ENCODE assay signal across 7 mouse cellular contexts in genomic region chr3:61363161-61363988, GRCm38 (mm10). TPM values are rescaled to one million over a fixed set of nuclear protein-coding genes. Genes with fewer than 3 reads are reported as not detected.
DNase-seq lines count a peak whose midpoint lies in the region; ATAC-seq lines count a peak whose summit lies in the region.

No protein-coding gene starts in this region.

- no peaks in the 10 kb centered on the region for H3K27me3 ChIP-seq in embryonic facial prominence, embryonic 11.5 days (ENCODE audit: control insufficient read depth, insufficient read depth, low read length)
- no peaks in the 10 kb centered on the region for H3K27me3 ChIP-seq in limb, embryonic 10.5 days (ENCODE audit: low read depth, poor library complexity, severe bottlenecking)
- H3K27me3 ChIP-seq in midbrain, embryonic 13.5 days = 0 out of 2 replicates have a peak, but pooled peaks cover 3% of the 10 kb centered on the region

- H3K9me3 ChIP-seq in embryonic facial prominence, embryonic 11.5 days (replicated peaks; ENCODE audit: control insufficient read depth, low read length) = no peaks in the 10 kb centered on the region
- H3K9me3 ChIP-seq in limb, embryonic 10.5 days (replicated peaks) = no peaks in the 10 kb centered on the region
- no peaks in the 10 kb centered on the region for H3K9me3 ChIP-seq in midbrain, embryonic 13.5 days

- peak overlapping the region; percentile 82 for H3K4me3 ChIP-seq in embryonic facial prominence, embryonic 11.5 days (ENCODE audit: low read depth, low read length)
- H3K4me3 ChIP-seq in limb, embryonic 10.5 days = peak overlapping the region; percentile 77
- peak overlapping the region; percentile 90 for H3K4me3 ChIP-seq in midbrain, embryonic 13.5 days (replicated peaks)

- H3K9ac ChIP-seq in embryonic facial prominence, embryonic 11.5 days (replicated peaks; ENCODE audit: low read length) = peak overlapping the region; percentile 41
- H3K9ac ChIP-seq in midbrain, embryonic 13.5 days (replicated peaks) = peak overlapping the region; percentile 90

- WGBS in embryonic facial prominence, embryonic 11.5 days = under 1% methylated on average over 30 of the region's 30 CpGs
- 0% methylated on average over 30 of the region's 30 CpGs for WGBS in limb, embryonic 10.5 days
- WGBS in midbrain, embryonic 13.5 days = under 1% methylated on average over 30 of the region's 30 CpGs

- ATAC-seq in embryonic facial prominence, embryonic 11.5 days (replicated peaks; ENCODE audit: insufficient number of reproducible peaks, low FRiP score, low TSS enrichment, low read depth) = peak; percentile 97
- peak; percentile 67 for ATAC-seq in granulocyte monocyte progenitor cell, adult 5-6 weeks (replicated peaks; ENCODE audit: poor library complexity, severe bottlenecking)
- peak; percentile 92 for ATAC-seq in midbrain, embryonic 13.5 days

- H3K27ac ChIP-seq in embryonic facial prominence, embryonic 11.5 days (replicated peaks; ENCODE audit: low read depth, low read length) = peak overlapping the region; percentile 80
- H3K27ac ChIP-seq in limb, embryonic 10.5 days = peak overlapping the region; percentile 90
- peak overlapping the region; percentile 91 for H3K27ac ChIP-seq in midbrain, embryonic 13.5 days

- no peaks in the 10 kb centered on the region for H3K36me3 ChIP-seq in embryonic facial prominence, embryonic 11.5 days (replicated peaks; ENCODE audit: control insufficient read depth, insufficient read depth, low read depth, low read length)
- no peaks in the 10 kb centered on the region for H3K36me3 ChIP-seq in limb, embryonic 10.5 days
- H3K36me3 ChIP-seq in midbrain, embryonic 13.5 days = no peaks in the 10 kb centered on the region

- H3K4me1 ChIP-seq in embryonic facial prominence, embryonic 11.5 days (ENCODE audit: control insufficient read depth, insufficient read depth, low read length) = no peaks in the 10 kb centered on the region
- peaks cover 16% of the 10 kb centered on the region for H3K4me1 ChIP-seq in limb, embryonic 10.5 days
- peaks cover 29% of the 10 kb centered on the region for H3K4me1 ChIP-seq in midbrain, embryonic 13.5 days (replicated peaks)

- peak; percentile 95 for DNase-seq in adrenal gland, postnatal 14 days
- DNase-seq in embryonic facial prominence, embryonic 11.5 days (ENCODE audit: low spot score) = peak; percentile 98
- peak; percentile 95 for DNase-seq in kidney, adult 11 months
- peak; percentile 90 for DNase-seq in limb, embryonic 10.5 days (ENCODE audit: low spot score)
- DNase-seq in spleen, adult 12 weeks (ENCODE audit: low spot score) = peak; percentile 55

- H3K4me2 ChIP-seq in embryonic facial prominence, embryonic 11.5 days (ENCODE audit: low read depth, low read length) = peak overlapping the region; percentile 70
- H3K4me2 ChIP-seq in midbrain, embryonic 13.5 days (replicated peaks) = peak overlapping the region; percentile 71

RNA-seq across cellular contexts. Expression of gene Rap2b, which starts 1.9 kb away (rescaled TPM):
- total RNA-seq in adrenal gland, postnatal 14 days (2021) = 4.9 and 6.3 TPM in 2 replicates
- 12.8 and 14.6 TPM in 2 replicates for polyA plus RNA-seq in embryonic facial prominence, embryonic 11.5 days (2014; fragmentation: Nextera tagmentation; extraction: Ambion mirVana)
- total RNA-seq in granulocyte monocyte progenitor cell, adult 5-6 weeks (2014; fragmentation: Nextera tagmentation) = 4.0 and 5.2 TPM in 2 replicates
- total RNA-seq in granulocyte monocyte progenitor cell, adult 5-6 weeks (2017) = 8.1 and 10.5 TPM in 2 replicates
- 7.4 and 8.5 TPM in 2 replicates for polyA plus RNA-seq in limb, embryonic 10.5 days (2016; fragmentation: Nextera tagmentation; extraction: Ambion mirVana)
- 11.9 and 12.0 TPM in 2 replicates for polyA plus RNA-seq in midbrain, embryonic 13.5 days (2015; fragmentation: Nextera tagmentation; extraction: Ambion mirVana)

RNA-seq across cellular contexts. Expression of gene B430305J03Rik, which starts 2.4 kb away (rescaled TPM):
- total RNA-seq in adrenal gland, postnatal 14 days (2021) = 0.19 TPM in 1 of 2 replicates, not detected in the other
- polyA plus RNA-seq in embryonic facial prominence, embryonic 11.5 days (2014; fragmentation: Nextera tagmentation; extraction: Ambion mirVana) = not detected in 2 replicates
- 0.06 TPM in 1 of 2 replicates, not detected in the other for total RNA-seq in granulocyte monocyte progenitor cell, adult 5-6 weeks (2014; fragmentation: Nextera tagmentation)
- total RNA-seq in granulocyte monocyte progenitor cell, adult 5-6 weeks (2017) = 0.15 and 0.34 TPM in 2 replicates
- polyA plus RNA-seq in limb, embryonic 10.5 days (2016; fragmentation: Nextera tagmentation; extraction: Ambion mirVana) = not detected in 2 replicates
- not detected in 2 replicates for polyA plus RNA-seq in midbrain, embryonic 13.5 days (2015; fragmentation: Nextera tagmentation; extraction: Ambion mirVana)

Comparison
In these comparisons a context has a peak if more than half of its experiments do, and no peak if none do; other contexts are left out.
1. Peak in every context shown above with its lines: DNase-seq, ATAC-seq, H3K4me3 ChIP-seq and H3K27ac ChIP-seq.